ENCODE assay signal across 31 mouse cellular contexts in the genomic region with DNA sequence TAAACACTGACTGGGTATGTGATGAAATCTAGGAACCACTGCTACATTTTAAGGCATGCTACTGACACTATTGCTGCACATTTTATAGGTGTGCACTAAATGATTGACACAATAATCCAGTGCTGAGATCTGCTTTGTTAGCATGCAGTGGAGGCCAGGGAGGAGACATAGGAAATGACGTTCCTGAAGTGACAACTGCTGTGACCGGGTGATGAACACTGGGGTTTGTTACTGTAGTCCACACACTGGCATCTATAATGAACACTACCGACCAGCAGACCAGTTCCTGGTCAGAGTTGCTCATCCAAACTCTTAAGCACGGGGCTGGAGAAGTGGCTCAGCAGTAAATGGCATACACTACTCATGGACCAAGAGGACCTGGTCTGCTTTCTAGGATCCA. TPM values are rescaled to one million over a fixed set of nuclear protein-coding genes. Genes with fewer than 3 reads are reported as not detected.
"Had no signal": no experiment of that assay in that cellular context is flagged by ENCODE, and none has a peak within 500 bp of the region (broad histone marks: within the 10 kb centered on the region; RNA-seq: fewer than 3 reads in every experiment).

No protein-coding gene starts in this region.

- H3K4me2 ChIP-seq: heart, embryonic 12.5 days; hindbrain, embryonic 12.5 days; hindbrain, embryonic 14.5 days; intestine, embryonic 15.5 days; limb, embryonic 12.5 days; liver, embryonic 11.5 days; liver, embryonic 13.5 days had no signal

- DNase-seq: forebrain, postnatal 0 days; gastrocnemius, adult 2 months; gastrocnemius, postnatal 10 days; gastrocnemius, postnatal 25 days; heart, adult 2 months; heart, postnatal 10 days; heart, postnatal 4 days; kidney, adult 18-20 months; kidney, adult 8-10 months; kidney, postnatal 10 days; kidney, postnatal 36 days; layer of hippocampus, adult 9-11 months; layer of hippocampus, postnatal 36 days; liver; liver, embryonic 13.5 days had no signal

- H3K27ac ChIP-seq: gastrocnemius, adult 2 months; heart, adult 2 months; hindbrain, embryonic 10.5 days; hindbrain, embryonic 12.5 days; hindbrain, embryonic 14.5 days; intestine, embryonic 15.5 days; left cerebral cortex, adult 2 months; limb, embryonic 10.5 days; limb, embryonic 12.5 days; liver, embryonic 13.5 days had no signal

- H3K4me3 ChIP-seq: gastrocnemius, adult 2 months; heart, adult 2 months; heart, embryonic 12.5 days; hindbrain, embryonic 10.5 days; hindbrain, embryonic 12.5 days; intestine, embryonic 15.5 days; left cerebral cortex, adult 2 months; limb, embryonic 10.5 days; limb, embryonic 12.5 days; liver, embryonic 13.5 days had no signal

- H3K4me1 ChIP-seq: heart, embryonic 12.5 days; hindbrain, embryonic 12.5 days; intestine, embryonic 15.5 days; limb, embryonic 10.5 days; limb, embryonic 12.5 days had no signal

- H3K9ac ChIP-seq: forebrain, postnatal 0 days; heart, embryonic 12.5 days; hindbrain, embryonic 12.5 days; hindbrain, embryonic 14.5 days; intestine, embryonic 15.5 days; limb, embryonic 12.5 days; liver, embryonic 13.5 days had no signal

- H3K36me3 ChIP-seq: heart, embryonic 12.5 days; hindbrain, embryonic 10.5 days; hindbrain, embryonic 12.5 days; intestine, embryonic 15.5 days; limb, embryonic 10.5 days; limb, embryonic 12.5 days; liver, embryonic 13.5 days had no signal

- H3K27me3 ChIP-seq: heart, embryonic 12.5 days; hindbrain, embryonic 12.5 days; intestine, embryonic 15.5 days; limb, embryonic 12.5 days; liver, embryonic 13.5 days had no signal

- ATAC-seq: forebrain, postnatal 0 days; hindbrain, embryonic 16.5 days; inflammation-experienced regulatory T-cells, adult 6 months; intestine, embryonic 15.5 days; intestine, postnatal 0 days had no signal

- H3K9me3 ChIP-seq: heart, embryonic 12.5 days; hindbrain, embryonic 10.5 days; hindbrain, embryonic 12.5 days; intestine, embryonic 15.5 days; limb, embryonic 10.5 days; limb, embryonic 12.5 days; liver, embryonic 13.5 days had no signal

RNA-seq across cellular contexts. Expression of a gene that starts 2.9 kb away (rescaled TPM):
- polyA plus RNA-seq: forebrain, postnatal 0 days; heart, embryonic 12.5 days; heart, embryonic 14.5 days; hindbrain, embryonic 10.5 days; hindbrain, embryonic 12.5 days; hindbrain, embryonic 14.5 days; hindbrain, embryonic 16.5 days; intestine, embryonic 15.5 days; intestine, postnatal 0 days; kidney, embryonic 14.5 days; kidney, embryonic 16.5 days; limb, embryonic 10.5 days; limb, embryonic 12.5 days; limb, embryonic 14.5 days; liver, embryonic 11.5 days; liver, embryonic 13.5 days had no signal

RNA-seq across cellular contexts. Expression of a gene that starts 4.1 kb away (rescaled TPM):
- polyA plus RNA-seq: heart, embryonic 12.5 days; heart, embryonic 14.5 days; hindbrain, embryonic 10.5 days; hindbrain, embryonic 12.5 days; hindbrain, embryonic 16.5 days; limb, embryonic 10.5 days; limb, embryonic 12.5 days had no signal
